Mouse (Mus musculus): ENCODE measurements around the gene Brms1l.
A peak's percentile ranks its signal among the peaks of the same experiment; 100 is the strongest.
"Not testable (repeated sequence)": the region's sequence is repeated elsewhere in the genome, so short reads cannot be mapped to it uniquely, and the experiment has no call there.

Gene Brms1l

GRCm38 (mm10) chr12:55836199-55836951 lies at the start of gene Brms1l:
TSS of gene Brms1l (plus strand) at chr12:55836324.
- DNase-seq = peak; percentile 94

- DNase-seq = not testable (repeated sequence)
Observed at GRCm38 (mm10) chr12:55794485-55794884, 41.6 kb upstream of the Brms1l start.

GRCm38 (mm10) chr12:55797103-55797502 lies 39.0 kb upstream of the Brms1l start:
- no peak for DNase-seq

GRCm38 (mm10) chr12:55798745-55799144 lies 37.4 kb upstream of the Brms1l start:
- DNase-seq = no peak

- no peak for DNase-seq
Observed at GRCm38 (mm10) chr12:55800144-55800543, 36.0 kb upstream of the Brms1l start.

GRCm38 (mm10) chr12:55801131-55801530 lies 35.0 kb upstream of the Brms1l start:
- DNase-seq = no peak

GRCm38 (mm10) chr12:55805035-55805434 lies 31.1 kb upstream of the Brms1l start:
- DNase-seq = no peak

GRCm38 (mm10) chr12:55816488-55816887 lies 19.6 kb upstream of the Brms1l start:
- DNase-seq = no peak

- peak; percentile 47 for DNase-seq
Observed at GRCm38 (mm10) chr12:55820119-55820660, 15.9 kb upstream of the Brms1l start.

- peak; percentile 77 for DNase-seq
Observed at GRCm38 (mm10) chr12:55820661-55821314, 15.3 kb upstream of the Brms1l start, which contains the start of gene Ralgapa1. TSS of gene Ralgapa1 (minus strand) at chr12:55821167.

- DNase-seq = no peak
Observed at GRCm38 (mm10) chr12:55824027-55824426, 12.1 kb upstream of the Brms1l start.

GRCm38 (mm10) chr12:55825537-55825936 lies 10.6 kb upstream of the Brms1l start:
- DNase-seq = no peak

GRCm38 (mm10) chr12:55831101-55831500 lies 5.0 kb upstream of the Brms1l start:
- DNase-seq = peak; percentile 41

- no peak for DNase-seq
Observed at GRCm38 (mm10) chr12:55832961-55833360, 3.2 kb upstream of the Brms1l start.

GRCm38 (mm10) chr12:55833906-55834625 lies 2.1 kb upstream of the Brms1l start:
- DNase-seq = no peak

- no peak for DNase-seq
Observed at GRCm38 (mm10) chr12:55834891-55835290, 1.2 kb upstream of the Brms1l start.

- DNase-seq = no peak
Observed at GRCm38 (mm10) chr12:55835857-55836198, 296 bp upstream of the Brms1l start.

GRCm38 (mm10) chr12:55837495-55837894 lies 1.4 kb downstream of the Brms1l start:
- DNase-seq = no peak

- no peak for DNase-seq
Observed at GRCm38 (mm10) chr12:55846741-55847140, 10.6 kb downstream of the Brms1l start.

- no peak for DNase-seq
Observed at GRCm38 (mm10) chr12:55847851-55848250, 11.7 kb downstream of the Brms1l start.

- no peak for DNase-seq
Observed at GRCm38 (mm10) chr12:55850650-55851049, 14.5 kb downstream of the Brms1l start.

- no peak for DNase-seq
Observed at GRCm38 (mm10) chr12:55859409-55860349, 23.6 kb downstream of the Brms1l start.

Data from cerebellum, adult 11 months (tissue).